Mouse (Mus musculus): ENCODE measurements around the gene Dnajc5. TPM values are rescaled to one million over a fixed set of nuclear protein-coding genes. Genes with fewer than 3 reads are reported as not detected.

Gene Dnajc5
- polyA plus RNA-seq, 1 experiment from 2014 or later = 102 TPM

- DNase-seq (ENCODE audit: low spot score, missing footprints) = peak; percentile 86
- no peak overlapping the region for H3K4me2 ChIP-seq
- H3K4me3 ChIP-seq (ENCODE audit: low read depth, low read length) = no peak overlapping the region
- H3K27ac ChIP-seq (ENCODE audit: low read depth, low read length) = no peak overlapping the region
- 75% methylated on average over 7 of the region's 7 CpGs for WGBS
- H3K4me1 ChIP-seq (ENCODE audit: control insufficient read depth, insufficient read depth, low read length) = no peaks in the 10 kb centered on the region
- H3K27me3 ChIP-seq (ENCODE audit: control insufficient read depth, insufficient read depth, low read length) = no peaks in the 10 kb centered on the region
- H3K9ac ChIP-seq (ENCODE audit: low read length) = no peak overlapping the region
- ATAC-seq (ENCODE audit: low FRiP score) = no peak
- H3K9me3 ChIP-seq (ENCODE audit: control insufficient read depth, low read length) = no peaks in the 10 kb centered on the region
- no peaks in the 10 kb centered on the region for H3K36me3 ChIP-seq (ENCODE audit: control insufficient read depth, insufficient read depth, low read length)
Measured at GRCm38 (mm10) chr2:181568272-181569008, 48.2 kb downstream of the Dnajc5 start.

GRCm38 (mm10) chr2:181569856-181570255 lies 49.6 kb downstream of the Dnajc5 start:
- Histone ChIP-seq H3K4me3 (ENCODE audit: low read depth, low read length) (no peak overlapping the region), H3K4me2 (no peak overlapping the region), H3K27ac (ENCODE audit: low read depth, low read length) (no peak overlapping the region), H3K9me3 (ENCODE audit: control insufficient read depth, low read length) (no peaks in the 10 kb centered on the region), H3K9ac (ENCODE audit: low read length) (no peak overlapping the region), H3K4me1 (ENCODE audit: control insufficient read depth, insufficient read depth, low read length) (no peaks in the 10 kb centered on the region), H3K27me3 (ENCODE audit: control insufficient read depth, insufficient read depth, low read length) (no peaks in the 10 kb centered on the region), H3K36me3 (ENCODE audit: control insufficient read depth, insufficient read depth, low read length) (no peaks in the 10 kb centered on the region)
- no peak for DNase-seq (ENCODE audit: low spot score, missing footprints)
- no peak for ATAC-seq (ENCODE audit: low FRiP score)
- 92% methylated on average over 10 of the region's 10 CpGs for WGBS

- 85% methylated on average over 8 of the region's 8 CpGs for WGBS
- DNase-seq (ENCODE audit: low spot score, missing footprints) (no peak), ATAC-seq (ENCODE audit: low FRiP score) (0 out of 2 replicates have a peak, but pooled peaks have one; percentile 15)
Measured at GRCm38 (mm10) chr2:181570375-181570774, 50.1 kb downstream of the Dnajc5 start.

GRCm38 (mm10) chr2:181570921-181571595 lies 50.8 kb downstream of the Dnajc5 start:
- no peaks in the 10 kb centered on the region for H3K4me1 ChIP-seq (ENCODE audit: control insufficient read depth, insufficient read depth, low read length)
- H3K9me3 ChIP-seq (ENCODE audit: control insufficient read depth, low read length) = no peaks in the 10 kb centered on the region
- no peak overlapping the region for H3K4me2 ChIP-seq
- no peaks in the 10 kb centered on the region for H3K27me3 ChIP-seq (ENCODE audit: control insufficient read depth, insufficient read depth, low read length)
- DNase-seq (ENCODE audit: low spot score, missing footprints) = no peak
- no peak overlapping the region for H3K4me3 ChIP-seq (ENCODE audit: low read depth, low read length)
- ATAC-seq (ENCODE audit: low FRiP score) = no peak
- WGBS = 68% methylated on average over 6 of the region's 6 CpGs
- no peaks in the 10 kb centered on the region for H3K36me3 ChIP-seq (ENCODE audit: control insufficient read depth, insufficient read depth, low read length)
- no peak overlapping the region for H3K27ac ChIP-seq (ENCODE audit: low read depth, low read length)
- no peak overlapping the region for H3K9ac ChIP-seq (ENCODE audit: low read length)

More at GRCm38 (mm10) chr2:181570375-181570774, 50.1 kb downstream of the Dnajc5 start:
- Histone ChIP-seq H3K27me3 (ENCODE audit: control insufficient read depth, insufficient read depth, low read length) (no peaks in the 10 kb centered on the region), H3K9ac (ENCODE audit: low read length) (no peak overlapping the region), H3K27ac (ENCODE audit: low read depth, low read length) (no peak overlapping the region), H3K4me3 (ENCODE audit: low read depth, low read length) (no peak overlapping the region), H3K36me3 (ENCODE audit: control insufficient read depth, insufficient read depth, low read length) (no peaks in the 10 kb centered on the region), H3K9me3 (ENCODE audit: control insufficient read depth, low read length) (no peaks in the 10 kb centered on the region), H3K4me2 (no peak overlapping the region), H3K4me1 (ENCODE audit: control insufficient read depth, insufficient read depth, low read length) (no peaks in the 10 kb centered on the region)

- Histone ChIP-seq H3K36me3 (ENCODE audit: control insufficient read depth, insufficient read depth, low read length) (no peaks in the 10 kb centered on the region), H3K4me3 (ENCODE audit: low read depth, low read length) (no peak overlapping the region), H3K4me1 (ENCODE audit: control insufficient read depth, insufficient read depth, low read length) (no peaks in the 10 kb centered on the region), H3K9ac (ENCODE audit: low read length) (no peak overlapping the region), H3K27ac (ENCODE audit: low read depth, low read length) (no peak overlapping the region), H3K9me3 (ENCODE audit: control insufficient read depth, low read length) (no peaks in the 10 kb centered on the region), H3K27me3 (ENCODE audit: control insufficient read depth, insufficient read depth, low read length) (no peaks in the 10 kb centered on the region), H3K4me2 (no peak overlapping the region)
- DNase-seq (ENCODE audit: low spot score, missing footprints) = no peak
- WGBS = 90% methylated on average over 11 of the region's 11 CpGs
- no peak for ATAC-seq (ENCODE audit: low FRiP score)
Measured at GRCm38 (mm10) chr2:181571941-181572670, 51.8 kb downstream of the Dnajc5 start.

GRCm38 (mm10) chr2:181572921-181573920 lies 52.9 kb downstream of the Dnajc5 start:
- no peak overlapping the region for H3K27ac ChIP-seq (ENCODE audit: low read depth, low read length)
- no peaks in the 10 kb centered on the region for H3K36me3 ChIP-seq (ENCODE audit: control insufficient read depth, insufficient read depth, low read length)
- H3K27me3 ChIP-seq (ENCODE audit: control insufficient read depth, insufficient read depth, low read length) = no peaks in the 10 kb centered on the region
- ATAC-seq (ENCODE audit: low FRiP score) (no peak), DNase-seq (ENCODE audit: low spot score, missing footprints) (no peak)
- H3K9ac ChIP-seq (ENCODE audit: low read length) = no peak overlapping the region
- H3K4me2 ChIP-seq = no peak overlapping the region
- WGBS = 93% methylated on average over 15 of the region's 15 CpGs
- no peaks in the 10 kb centered on the region for H3K4me1 ChIP-seq (ENCODE audit: control insufficient read depth, insufficient read depth, low read length)
- H3K4me3 ChIP-seq (ENCODE audit: low read depth, low read length) = no peak overlapping the region
- H3K9me3 ChIP-seq (ENCODE audit: control insufficient read depth, low read length) = no peaks in the 10 kb centered on the region

- 90% methylated on average over 9 of the region's 9 CpGs for WGBS
- no peaks in the 10 kb centered on the region for H3K36me3 ChIP-seq (ENCODE audit: control insufficient read depth, insufficient read depth, low read length)
- H3K9me3 ChIP-seq (ENCODE audit: control insufficient read depth, low read length) = no peaks in the 10 kb centered on the region
- no peaks in the 10 kb centered on the region for H3K27me3 ChIP-seq (ENCODE audit: control insufficient read depth, insufficient read depth, low read length)
- no peak overlapping the region for H3K4me2 ChIP-seq
- ATAC-seq (ENCODE audit: low FRiP score) = no peak
- no peaks in the 10 kb centered on the region for H3K4me1 ChIP-seq (ENCODE audit: control insufficient read depth, insufficient read depth, low read length)
- H3K27ac ChIP-seq (ENCODE audit: low read depth, low read length) = no peak overlapping the region
- H3K9ac ChIP-seq (ENCODE audit: low read length) = no peak overlapping the region
- no peak for DNase-seq (ENCODE audit: low spot score, missing footprints)
- no peak overlapping the region for H3K4me3 ChIP-seq (ENCODE audit: low read depth, low read length)
Measured at GRCm38 (mm10) chr2:181573961-181574360, 53.7 kb downstream of the Dnajc5 start.

GRCm38 (mm10) chr2:181574921-181575545 lies 54.7 kb downstream of the Dnajc5 start:
- DNase-seq (ENCODE audit: low spot score, missing footprints) (no peak), ATAC-seq (ENCODE audit: low FRiP score) (no peak)
- Histone ChIP-seq H3K4me1 (ENCODE audit: control insufficient read depth, insufficient read depth, low read length) (no peaks in the 10 kb centered on the region), H3K27me3 (ENCODE audit: control insufficient read depth, insufficient read depth, low read length) (no peaks in the 10 kb centered on the region), H3K9me3 (ENCODE audit: control insufficient read depth, low read length) (no peaks in the 10 kb centered on the region), H3K4me3 (ENCODE audit: low read depth, low read length) (no peak overlapping the region), H3K36me3 (ENCODE audit: control insufficient read depth, insufficient read depth, low read length) (no peaks in the 10 kb centered on the region), H3K9ac (ENCODE audit: low read length) (no peak overlapping the region), H3K4me2 (no peak overlapping the region), H3K27ac (ENCODE audit: low read depth, low read length) (no peak overlapping the region)
- WGBS = 89% methylated on average over 7 of the region's 7 CpGs

Data from midbrain, embryonic 11.5 days (tissue).